Mouse (Mus musculus) neural tube, embryonic 12.5 days (tissue): Measurements from ENCODE around the gene Xrcc6. TPM values are rescaled to one million over a fixed set of nuclear protein-coding genes. Genes with fewer than 3 reads are reported as not detected.

Source experiments
- ATAC-seq: fragments of 200-750 bp; cut with Nextera tagmentation; 2 replicates; pipeline ENCODE4 v1.8.0; 2017; ENCODE audit warnings: low read depth, mild to moderate bottlenecking, moderate TSS enrichment, moderate library complexity; ENCODE audit not compliant: low FRiP score
- H3K27ac ChIP-seq: fragments of 300-500 bp; sonication (generic); 2 replicates; pipeline ENCODE4 v1.5.1; 2016
- H3K27me3 ChIP-seq: fragments of 300-500 bp; sonication (generic); replicated peaks from 2 replicates; pipeline ENCODE4 v1.6.1; 2016; ENCODE audit warnings: mild to moderate bottlenecking
- H3K36me3 ChIP-seq: fragments of 300-500 bp; sonication (generic); 2 replicates; pipeline ENCODE4 v1.6.1; 2016; ENCODE audit warnings: mild to moderate bottlenecking
- H3K4me1 ChIP-seq: fragments of 300-500 bp; sonication (generic); 2 replicates; pipeline ENCODE4 v1.6.1; 2016
- H3K4me2 ChIP-seq: fragments of 300-500 bp; sonication (generic); replicated peaks from 2 replicates; pipeline ENCODE4 v1.6.1; 2016; ENCODE audit warnings: mild to moderate bottlenecking
- H3K4me3 ChIP-seq: fragments of 300-500 bp; sonication (generic); 2 replicates; pipeline ENCODE4 v1.5.1; 2016
- H3K9ac ChIP-seq: fragments of 300-500 bp; sonication (generic); 2 replicates; pipeline ENCODE4 v1.6.1; 2016; ENCODE audit warnings: mild to moderate bottlenecking
- H3K9me3 ChIP-seq: fragments of 300-500 bp; sonication (generic); 2 replicates; pipeline ENCODE4 v1.6.1; 2016; ENCODE audit warnings: mild to moderate bottlenecking
- WGBS: fragments of 180-500 bp; shearing (Covaris S2); methylation state at CpG from one replicate; pipeline ENCODE4 v1.1.7; 2016; 5-methylcytosine and 5-hydroxymethylcytosine counted together
- polyA plus RNA-seq: library from polyadenylated mRNA; unstranded; fragments of >200 nt; fragmentation: Nextera tagmentation; extraction: Ambion mirVana; gene quantifications from 2 replicates; pipeline ENCODE4 v1.2.1, GENCODE M21; 2016

Gene Xrcc6
- 52.6 and 53.4 TPM in 2 replicates for polyA plus RNA-seq

DNA sequence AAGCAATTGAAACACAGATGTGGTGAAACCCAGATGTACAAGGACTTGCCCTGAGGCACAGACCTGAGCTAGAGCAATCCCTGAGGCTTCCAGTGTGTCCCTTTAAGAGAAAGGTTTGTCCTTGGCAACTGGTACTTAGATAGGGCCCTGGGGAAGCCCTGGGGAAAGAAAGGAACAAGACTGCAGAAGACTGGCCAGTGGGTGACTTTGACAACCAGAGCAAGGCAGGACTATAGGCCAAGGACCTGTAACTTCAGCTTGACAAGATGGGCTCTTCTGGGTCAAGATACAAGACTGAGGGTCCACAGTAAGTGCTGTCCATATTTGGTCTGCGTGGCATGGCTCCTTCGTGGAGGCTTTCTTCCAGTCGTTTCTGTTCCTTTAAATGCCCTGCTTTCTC is at the start of gene Xrcc6:
Xrcc6 (plus strand) TSS at position 190 of the 400 bp plus-strand sequence.
- H3K4me1 ChIP-seq: no peaks in the 10 kb centered on the region
- ATAC-seq: no peak
- no peak within 1 kb of the TSS for H3K27ac ChIP-seq
- 90% methylated on average over 3 of the region's 3 CpGs for WGBS
- no peak within 1 kb of the TSS for H3K4me3 ChIP-seq
- no peak within 1 kb of the TSS for H3K9ac ChIP-seq
- H3K4me2 ChIP-seq: no peak within 1 kb of the TSS
- H3K27me3 ChIP-seq: no peaks in the 10 kb centered on the region
- H3K9me3 ChIP-seq: no peaks in the 10 kb centered on the region
- 0 out of 2 replicates have a peak, but pooled peaks cover 3% of the 10 kb centered on the region for H3K36me3 ChIP-seq

- H3K9me3 ChIP-seq: no peaks in the 10 kb centered on the region
- 29% methylated on average over 2 of the region's 2 CpGs for WGBS
- peaks cover 42% of the 10 kb centered on the region for H3K4me1 ChIP-seq
- ATAC-seq: no peak
- H3K9ac ChIP-seq: peak overlapping the region; percentile 63; the same call in 1 of the 2 replicates
- peak overlapping the region; percentile 67 for H3K4me2 ChIP-seq
- peak overlapping the region; percentile 49; the same call in 1 of the 2 replicates for H3K4me3 ChIP-seq
- no peaks in the 10 kb centered on the region for H3K36me3 ChIP-seq
- 0 out of 2 replicates have a peak overlapping the region, but pooled peaks have one; percentile 34 for H3K27ac ChIP-seq
- no peaks in the 10 kb centered on the region for H3K27me3 ChIP-seq
Measured at GRCm38 (mm10) chr15:81938246-81938645, 49.4 kb upstream of the Xrcc6 start.

- H3K4me1 ChIP-seq: peaks cover 44% of the 10 kb centered on the region
- no peaks in the 10 kb centered on the region for H3K9me3 ChIP-seq
- no peaks in the 10 kb centered on the region for H3K36me3 ChIP-seq
- H3K4me3 ChIP-seq: no peak overlapping the region
- H3K9ac ChIP-seq: no peak overlapping the region
- H3K27me3 ChIP-seq: no peaks in the 10 kb centered on the region
- no peak for ATAC-seq
- H3K27ac ChIP-seq: no peak overlapping the region
- WGBS: 89% methylated on average over 10 of the region's 10 CpGs
- H3K4me2 ChIP-seq: no peak overlapping the region
Measured at GRCm38 (mm10) chr15:81939157-81939715, 48.4 kb upstream of the Xrcc6 start.

- Histone ChIP-seq H3K4me2 (no peak overlapping the region), H3K36me3 (no peaks in the 10 kb centered on the region), H3K9me3 (no peaks in the 10 kb centered on the region), H3K4me3 (no peak overlapping the region), H3K27me3 (no peaks in the 10 kb centered on the region), H3K4me1 (peaks cover 44% of the 10 kb centered on the region), H3K9ac (no peak overlapping the region), H3K27ac (no peak overlapping the region)
- WGBS: 92% methylated on average over 4 of the region's 4 CpGs
- ATAC-seq: no peak
Measured at GRCm38 (mm10) chr15:81939774-81940173, 47.9 kb upstream of the Xrcc6 start.

GRCm38 (mm10) chr15:81940219-81940618 is 47.4 kb upstream of the Xrcc6 start:
- ATAC-seq: no peak
- H3K4me2 ChIP-seq: no peak overlapping the region
- 89% methylated on average over 5 of the region's 5 CpGs for WGBS

DNA sequence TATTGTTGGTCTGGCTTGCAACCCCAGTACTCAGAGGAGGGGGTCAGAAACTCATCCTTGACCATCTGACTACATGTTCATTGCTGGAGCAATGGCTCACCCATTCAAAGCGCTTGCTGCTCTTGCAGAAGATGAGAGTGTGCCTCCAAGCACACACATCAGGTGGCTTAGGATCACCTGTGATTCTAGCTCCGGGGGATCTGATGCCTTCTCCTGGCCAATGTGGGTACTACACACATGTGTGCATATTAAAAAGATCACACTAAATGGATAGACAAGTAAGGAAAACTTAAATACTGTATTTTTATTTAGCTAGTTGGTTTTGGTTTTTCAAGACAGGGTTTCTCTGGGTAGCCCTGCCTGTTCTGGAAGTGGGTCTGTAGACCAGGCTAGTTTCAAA is 46.6 kb upstream of the Xrcc6 start:
- no peaks in the 10 kb centered on the region for H3K9me3 ChIP-seq
- no peak overlapping the region for H3K4me2 ChIP-seq
- no peaks in the 10 kb centered on the region for H3K36me3 ChIP-seq
- H3K27ac ChIP-seq: no peak overlapping the region
- no peak overlapping the region for H3K9ac ChIP-seq
- H3K27me3 ChIP-seq: no peaks in the 10 kb centered on the region
- H3K4me1 ChIP-seq: peaks cover 43% of the 10 kb centered on the region
- ATAC-seq: no peak
- WGBS: 99% methylated on average over 2 of the region's 2 CpGs
- no peak overlapping the region for H3K4me3 ChIP-seq

More at GRCm38 (mm10) chr15:81940219-81940618, 47.4 kb upstream of the Xrcc6 start:
- H3K27me3 ChIP-seq: no peaks in the 10 kb centered on the region
- no peaks in the 10 kb centered on the region for H3K9me3 ChIP-seq
- H3K4me1 ChIP-seq: peaks cover 44% of the 10 kb centered on the region
- H3K9ac ChIP-seq: no peak overlapping the region
- H3K4me3 ChIP-seq: no peak overlapping the region
- H3K36me3 ChIP-seq: no peaks in the 10 kb centered on the region
- no peak overlapping the region for H3K27ac ChIP-seq

DNA sequence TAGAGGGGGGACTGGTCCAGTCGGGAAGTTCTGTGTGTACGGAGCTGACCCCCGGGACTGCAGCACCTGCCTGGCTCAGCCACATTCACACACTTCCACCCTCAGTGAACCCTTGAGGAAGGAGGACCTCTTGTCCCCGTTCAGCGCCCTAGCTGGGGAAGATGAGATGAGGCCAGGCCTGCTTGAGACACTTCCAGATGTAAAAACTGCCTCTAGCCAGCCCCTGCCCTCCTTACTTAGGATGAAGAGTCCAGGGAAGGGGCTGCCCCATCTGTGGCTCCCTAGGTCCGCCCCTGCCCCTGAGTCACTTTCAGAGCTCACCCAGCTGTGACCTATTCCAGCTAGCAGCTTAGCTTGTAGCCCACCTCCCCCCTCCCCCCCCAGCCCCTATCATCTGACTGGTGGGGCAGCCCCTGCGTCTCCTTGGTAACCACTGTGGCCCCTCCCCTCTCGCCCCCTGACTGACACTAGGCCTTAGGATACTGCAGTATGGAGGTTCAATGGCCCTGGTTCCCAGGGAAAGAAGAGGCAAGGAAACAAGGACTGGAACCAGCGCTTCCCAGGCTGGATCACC is 44.4 kb upstream of the Xrcc6 start:
- H3K4me2 ChIP-seq: peak overlapping the region; percentile 34
- H3K4me3 ChIP-seq: no peak overlapping the region
- no peaks in the 10 kb centered on the region for H3K9me3 ChIP-seq
- peaks cover 22% of the 10 kb centered on the region for H3K4me1 ChIP-seq
- peak overlapping the region; percentile 26; the same call in 1 of the 2 replicates for H3K9ac ChIP-seq
- H3K27ac ChIP-seq: peak overlapping the region; percentile 20; the same call in 1 of the 2 replicates
- 7% methylated on average over 9 of the region's 9 CpGs for WGBS
- peak; percentile 71 for ATAC-seq
- H3K36me3 ChIP-seq: peaks cover 13% of the 10 kb centered on the region
- H3K27me3 ChIP-seq: no peaks in the 10 kb centered on the region

DNA sequence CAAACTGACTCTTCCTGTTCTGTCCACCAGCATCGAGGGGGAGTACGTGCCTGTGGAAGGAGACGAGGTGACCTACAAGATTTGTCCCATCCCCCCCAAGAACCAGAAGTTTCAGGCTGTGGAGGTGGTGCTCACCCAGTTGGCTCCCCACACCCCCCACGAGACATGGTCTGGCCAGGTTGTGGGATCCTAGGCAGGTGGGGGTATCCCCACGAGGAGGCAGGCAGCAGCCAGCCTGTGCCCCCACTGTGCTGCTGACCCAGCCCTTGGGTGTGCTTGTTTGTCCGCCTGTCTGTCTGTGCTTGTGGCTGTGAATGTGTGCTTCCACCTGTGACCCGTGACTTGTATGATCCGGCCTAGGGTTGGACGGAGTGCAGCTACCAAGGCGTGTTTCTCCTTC is 38.6 kb upstream of the Xrcc6 start:
- H3K4me3 ChIP-seq: no peak overlapping the region

GRCm38 (mm10) chr15:81949476-81950131 is 38.0 kb upstream of the Xrcc6 start:
- Histone ChIP-seq H3K27ac (no peak overlapping the region), H3K36me3 (peaks cover 58% of the 10 kb centered on the region), H3K4me1 (no peaks in the 10 kb centered on the region), H3K27me3 (no peaks in the 10 kb centered on the region), H3K9ac (no peak overlapping the region), H3K4me2 (no peak overlapping the region), H3K9me3 (no peaks in the 10 kb centered on the region), H3K4me3 (no peak overlapping the region)
- WGBS: 76% methylated on average over 11 of the region's 11 CpGs
- ATAC-seq: no peak

More for the DNA sequence above, 38.6 kb upstream of the Xrcc6 start:
- Histone ChIP-seq H3K9me3 (no peaks in the 10 kb centered on the region), H3K27ac (no peak overlapping the region), H3K27me3 (no peaks in the 10 kb centered on the region), H3K9ac (no peak overlapping the region), H3K4me2 (no peak overlapping the region), H3K36me3 (peaks cover 53% of the 10 kb centered on the region), H3K4me1 (no peaks in the 10 kb centered on the region)
- WGBS: 88% methylated on average over 10 of the region's 10 CpGs
- ATAC-seq: no peak

- H3K4me2 ChIP-seq: no peak overlapping the region
- ATAC-seq: no peak
- WGBS: 88% methylated on average over 5 of the region's 5 CpGs
- H3K9me3 ChIP-seq: no peaks in the 10 kb centered on the region
- H3K27me3 ChIP-seq: no peaks in the 10 kb centered on the region
- no peak overlapping the region for H3K27ac ChIP-seq
- H3K4me3 ChIP-seq: no peak overlapping the region
- H3K9ac ChIP-seq: no peak overlapping the region
- H3K36me3 ChIP-seq: peaks cover 68% of the 10 kb centered on the region
- H3K4me1 ChIP-seq: no peaks in the 10 kb centered on the region
Measured at GRCm38 (mm10) chr15:81950716-81951115, 36.9 kb upstream of the Xrcc6 start.

DNA sequence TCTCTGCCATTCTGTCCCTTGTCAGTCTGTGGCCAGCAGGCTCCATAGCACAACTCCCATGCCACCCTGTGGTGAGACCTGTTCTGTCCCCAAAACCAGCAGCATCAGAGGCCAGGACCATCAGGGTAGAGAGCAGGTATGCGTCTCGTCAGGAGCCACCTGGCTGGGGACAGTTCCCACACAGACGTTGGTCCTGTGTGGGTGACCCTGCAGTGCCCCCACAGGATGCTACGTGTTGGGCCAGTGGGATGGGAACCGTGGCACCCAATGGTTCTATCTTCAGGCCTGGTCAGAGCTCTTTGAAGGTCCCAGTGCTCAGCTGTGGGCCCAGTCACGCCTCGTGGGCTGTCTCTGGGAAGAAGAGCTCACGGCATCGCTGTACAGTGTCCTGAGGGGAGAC is 36.5 kb upstream of the Xrcc6 start:
- no peaks in the 10 kb centered on the region for H3K9me3 ChIP-seq
- peaks cover 68% of the 10 kb centered on the region for H3K36me3 ChIP-seq
- H3K27me3 ChIP-seq: no peaks in the 10 kb centered on the region
- no peaks in the 10 kb centered on the region for H3K4me1 ChIP-seq
- no peak overlapping the region for H3K9ac ChIP-seq
- ATAC-seq: no peak
- H3K27ac ChIP-seq: no peak overlapping the region
- 92% methylated on average over 9 of the region's 9 CpGs for whole genome bisulfite sequencing
- no peak overlapping the region for H3K4me3 ChIP-seq
- H3K4me2 ChIP-seq: no peak overlapping the region

- H3K9ac ChIP-seq: no peak overlapping the region
- peaks cover 58% of the 10 kb centered on the region for H3K36me3 ChIP-seq
- no peaks in the 10 kb centered on the region for H3K9me3 ChIP-seq
- H3K4me2 ChIP-seq: no peak overlapping the region
- 87% methylated on average over 4 of the region's 4 CpGs for WGBS
- H3K27ac ChIP-seq: no peak overlapping the region
- no peaks in the 10 kb centered on the region for H3K4me1 ChIP-seq
- no peak for ATAC-seq
- no peaks in the 10 kb centered on the region for H3K27me3 ChIP-seq
- no peak overlapping the region for H3K4me3 ChIP-seq
Measured at GRCm38 (mm10) chr15:81952310-81952709, 35.3 kb upstream of the Xrcc6 start.
